Mouse (Mus musculus) limb, embryonic 13.5 days (tissue): ENCODE data around the gene Ly6g5c. TPM values are rescaled to one million over a fixed set of nuclear protein-coding genes. Genes with fewer than 3 reads are reported as not detected.

Experiments used
- ATAC-seq: fragments of 200-750 bp; cut with Nextera tagmentation; 2 replicates; pipeline ENCODE4 v1.8.0; 2017; ENCODE audit warnings: low read depth, moderate number of reproducible peaks, moderate TSS enrichment; ENCODE audit not compliant: low FRiP score
- H3K27ac ChIP-seq: fragments of 300-500 bp; sonication (generic); 2 replicates; pipeline ENCODE4 v1.5.1; 2015; ENCODE audit warnings: inconsistent platforms, mild to moderate bottlenecking, moderate library complexity
- H3K27me3 ChIP-seq: fragments of 300-500 bp; sonication (generic); 2 replicates; pipeline ENCODE4 v1.6.1; 2015; ENCODE audit warnings: mild to moderate bottlenecking, inconsistent platforms
- H3K36me3 ChIP-seq: fragments of 300-500 bp; sonication (generic); 2 replicates; pipeline ENCODE4 v1.6.1; 2015; ENCODE audit warnings: inconsistent platforms, mild to moderate bottlenecking, moderate library complexity
- H3K4me1 ChIP-seq: fragments of 300-500 bp; sonication (generic); 2 replicates; pipeline ENCODE4 v1.6.1; 2015; ENCODE audit warnings: inconsistent platforms
- H3K4me2 ChIP-seq: fragments of 300-500 bp; sonication (generic); replicated peaks from 2 replicates; pipeline ENCODE4 v1.6.1; 2015; ENCODE audit warnings: inconsistent platforms, mild to moderate bottlenecking, moderate library complexity
- H3K4me3 ChIP-seq: fragments of 300-500 bp; sonication (generic); 2 replicates; pipeline ENCODE4 v1.5.1; 2015; ENCODE audit warnings: moderate library complexity, mild to moderate bottlenecking, inconsistent platforms
- H3K9ac ChIP-seq: fragments of 300-500 bp; sonication (generic); 2 replicates; pipeline ENCODE4 v1.6.1; 2015; ENCODE audit warnings: mild to moderate bottlenecking, inconsistent platforms
- H3K9me3 ChIP-seq: fragments of 300-500 bp; sonication (generic); 2 replicates; pipeline ENCODE4 v1.6.1; 2016; ENCODE audit warnings: inconsistent platforms
- WGBS: fragments of 180-500 bp; shearing (Covaris S2); methylation state at CpG from one replicate; pipeline ENCODE4 v1.1.7; 2015; 5-methylcytosine and 5-hydroxymethylcytosine counted together
- polyA plus RNA-seq: library from polyadenylated mRNA; unstranded; fragments of >200 nt; fragmentation: Nextera tagmentation; extraction: Ambion mirVana; gene quantifications from 2 replicates; pipeline ENCODE4 v1.2.1, GENCODE M21; 2015

Gene Ly6g5c
- polyA plus RNA-seq, 1 experiment from 2014 or later, result not detected

GRCm38 (mm10) chr17:35154616-35155015 lies 46.5 kb downstream of the Ly6g5c start:
- peak overlapping the region; percentile 19; the same call in 1 of the 2 replicates for H3K9ac ChIP-seq
- no peak for ATAC-seq
- H3K27me3 ChIP-seq, result no peaks in the 10 kb centered on the region
- 83% methylated on average over 7 of the region's 7 CpGs for WGBS
- peak overlapping the region; percentile 44; the same call in 1 of the 2 replicates for H3K27ac ChIP-seq
- peaks cover 8% of the 10 kb centered on the region; the same call in 1 of the 2 replicates for H3K4me1 ChIP-seq
- H3K4me2 ChIP-seq, result no peak overlapping the region
- peaks cover 98% of the 10 kb centered on the region for H3K36me3 ChIP-seq
- H3K4me3 ChIP-seq, result no peak overlapping the region
- H3K9me3 ChIP-seq, result no peaks in the 10 kb centered on the region

- H3K4me1 ChIP-seq, result peaks cover 8% of the 10 kb centered on the region; the same call in 1 of the 2 replicates
- H3K36me3 ChIP-seq, result peaks cover 98% of the 10 kb centered on the region
- no peaks in the 10 kb centered on the region for H3K27me3 ChIP-seq
- no peaks in the 10 kb centered on the region for H3K9me3 ChIP-seq
- no peak for ATAC-seq
- WGBS, result 89% methylated on average over 12 of the region's 12 CpGs
- no peak overlapping the region for H3K4me3 ChIP-seq
- H3K27ac ChIP-seq, result no peak overlapping the region
- peak overlapping the region; percentile 31 for H3K9ac ChIP-seq
- no peak overlapping the region for H3K4me2 ChIP-seq
Measured at GRCm38 (mm10) chr17:35155451-35155850, 47.4 kb downstream of the Ly6g5c start.

GRCm38 (mm10) chr17:35156461-35157200 lies 48.6 kb downstream of the Ly6g5c start:
- Histone ChIP-seq H3K4me3 (no peak overlapping the region), H3K27ac (no peak overlapping the region), H3K36me3 (peaks cover 100% of the 10 kb centered on the region), H3K9ac (0 out of 2 replicates have a peak overlapping the region, but pooled peaks have one; percentile 13), H3K27me3 (no peaks in the 10 kb centered on the region), H3K4me1 (peaks cover 14% of the 10 kb centered on the region; the same call in 1 of the 2 replicates), H3K9me3 (no peaks in the 10 kb centered on the region), H3K4me2 (no peak overlapping the region)
- WGBS, result 90% methylated on average over 33 of the region's 33 CpGs
- no peak for ATAC-seq

- Histone ChIP-seq H3K9me3 (no peaks in the 10 kb centered on the region), H3K27me3 (no peaks in the 10 kb centered on the region), H3K36me3 (peaks cover 100% of the 10 kb centered on the region), H3K4me2 (no peak overlapping the region), H3K4me1 (peaks cover 20% of the 10 kb centered on the region), H3K27ac (no peak overlapping the region), H3K4me3 (no peak overlapping the region), H3K9ac (no peak overlapping the region)
- 96% methylated on average over 8 of the region's 8 CpGs for WGBS
- ATAC-seq, result no peak
Measured at GRCm38 (mm10) chr17:35157254-35157653, 49.2 kb downstream of the Ly6g5c start.

GRCm38 (mm10) chr17:35157661-35158175 lies 49.6 kb downstream of the Ly6g5c start:
- 93% methylated on average over 8 of the region's 8 CpGs for WGBS
- Histone ChIP-seq H3K36me3 (peaks cover 100% of the 10 kb centered on the region), H3K4me1 (peaks cover 25% of the 10 kb centered on the region), H3K4me3 (no peak overlapping the region), H3K9ac (no peak overlapping the region), H3K27ac (no peak overlapping the region), H3K4me2 (no peak overlapping the region), H3K27me3 (no peaks in the 10 kb centered on the region), H3K9me3 (no peaks in the 10 kb centered on the region)
- ATAC-seq, result no peak

GRCm38 (mm10) chr17:35158850-35159593 lies 50.9 kb downstream of the Ly6g5c start:
- Histone ChIP-seq H3K27me3 (no peaks in the 10 kb centered on the region), H3K4me3 (no peak overlapping the region), H3K4me1 (peaks cover 33% of the 10 kb centered on the region), H3K36me3 (peaks cover 89% of the 10 kb centered on the region), H3K9me3 (no peaks in the 10 kb centered on the region), H3K9ac (no peak overlapping the region; the same call in 1 of the 2 replicates), H3K27ac (no peak overlapping the region), H3K4me2 (no peak overlapping the region)
- ATAC-seq, result no peak
- 95% methylated on average over 16 of the region's 16 CpGs for whole genome bisulfite sequencing

GRCm38 (mm10) chr17:35159638-35160037 lies 51.6 kb downstream of the Ly6g5c start:
- H3K9me3 ChIP-seq, result no peaks in the 10 kb centered on the region
- H3K4me2 ChIP-seq, result no peak overlapping the region
- no peak overlapping the region for H3K9ac ChIP-seq
- no peak for ATAC-seq
- H3K4me1 ChIP-seq, result peaks cover 30% of the 10 kb centered on the region
- no peak overlapping the region for H3K27ac ChIP-seq
- whole genome bisulfite sequencing, result 91% methylated on average over 7 of the region's 7 CpGs
- no peaks in the 10 kb centered on the region for H3K27me3 ChIP-seq
- no peak overlapping the region for H3K4me3 ChIP-seq
- H3K36me3 ChIP-seq, result peaks cover 83% of the 10 kb centered on the region

- no peak for ATAC-seq
- Histone ChIP-seq H3K36me3 (peaks cover 65% of the 10 kb centered on the region), H3K4me1 (peaks cover 32% of the 10 kb centered on the region), H3K27ac (no peak overlapping the region), H3K27me3 (no peaks in the 10 kb centered on the region), H3K4me3 (0 out of 2 replicates have a peak overlapping the region, but pooled peaks have one; percentile 100), H3K9ac (no peak overlapping the region), H3K9me3 (no peaks in the 10 kb centered on the region), H3K4me2 (no peak overlapping the region)
- 85% methylated on average over 11 of the region's 11 CpGs for WGBS
Measured at GRCm38 (mm10) chr17:35161421-35161820, 53.3 kb downstream of the Ly6g5c start.

Other genes starting within 250 kb of the Ly6g5c start
- gene Cfb, start 245.8 kb upstream of the Ly6g5c start, polyA plus RNA-seq, result 1.9 and 2.0 TPM in 2 replicates
- 5.4 TPM in 2 replicates for gene Zbtb12, start 228.8 kb upstream of the Ly6g5c start, polyA plus RNA-seq
- gene Gm20547, start 226.2 kb upstream of the Ly6g5c start, polyA plus RNA-seq, result not detected in 2 replicates
- gene C2, start 210.0 kb upstream of the Ly6g5c start, polyA plus RNA-seq, result 1.6 and 2.4 TPM in 2 replicates
- gene Ehmt2, start 209.8 kb upstream of the Ly6g5c start, polyA plus RNA-seq, result 97.0 and 103 TPM in 2 replicates
- 0.14 TPM in 1 of 2 replicates, not detected in the other for gene Slc44a4, start 193.8 kb upstream of the Ly6g5c start, polyA plus RNA-seq
- 20.0 and 21.0 TPM in 2 replicates for gene Neu1, start 177.0 kb upstream of the Ly6g5c start, polyA plus RNA-seq
- 0.32 and 0.43 TPM in 2 replicates for gene Hspa1b, start 149.0 kb upstream of the Ly6g5c start, polyA plus RNA-seq
- not detected in 2 replicates for gene Gm20481, start 138.4 kb upstream of the Ly6g5c start, polyA plus RNA-seq
- gene Hspa1a, start 136.1 kb upstream of the Ly6g5c start, polyA plus RNA-seq, result 3.7 and 4.4 TPM in 2 replicates
- gene Hspa1l, start 135.6 kb upstream of the Ly6g5c start, polyA plus RNA-seq, result 0.49 and 0.81 TPM in 2 replicates
- 196 and 200 TPM in 2 replicates for gene Lsm2, start 126.4 kb upstream of the Ly6g5c start, polyA plus RNA-seq
- gene Vars, start 107.3 kb upstream of the Ly6g5c start, polyA plus RNA-seq, result 102 and 110 TPM in 2 replicates
- gene Vwa7, start 91.7 kb upstream of the Ly6g5c start, polyA plus RNA-seq, result 0.17 TPM in 2 replicates
- gene Sapcd1, start 80.3 kb upstream of the Ly6g5c start, polyA plus RNA-seq, result 7.2 and 8.2 TPM in 2 replicates
- 2.6 and 4.6 TPM in 2 replicates for gene Msh5, start 61.5 kb upstream of the Ly6g5c start, polyA plus RNA-seq
- gene Clic1, start 58.3 kb upstream of the Ly6g5c start, polyA plus RNA-seq, result 247 and 266 TPM in 2 replicates
- 423 and 428 TPM in 2 replicates for gene Ddah2, start 49.2 kb upstream of the Ly6g5c start, polyA plus RNA-seq
- gene Ly6g6c, start 42.9 kb upstream of the Ly6g5c start, polyA plus RNA-seq, result 0.15 TPM in 1 of 2 replicates, not detected in the other
- gene Mpig6b, start 42.1 kb upstream of the Ly6g5c start, polyA plus RNA-seq, result 0.29 and 0.71 TPM in 2 replicates
- 2.0 and 3.4 TPM in 2 replicates for gene Ly6g6e, start 31.4 kb upstream of the Ly6g5c start, polyA plus RNA-seq
- gene Ly6g6d, start 30.2 kb upstream of the Ly6g5c start, polyA plus RNA-seq, result 0.57 and 0.65 TPM in 2 replicates
- 0.17 and 0.28 TPM in 2 replicates for gene Ly6g6f, start 22.7 kb upstream of the Ly6g5c start, polyA plus RNA-seq
- gene Abhd16a, start 19.0 kb upstream of the Ly6g5c start, polyA plus RNA-seq, result 93.1 and 94.9 TPM in 2 replicates
- gene Ly6g5b, start 7.1 kb downstream of the Ly6g5c start, polyA plus RNA-seq, result 0.91 and 1.1 TPM in 2 replicates
- 21.3 and 21.9 TPM in 2 replicates for gene Gpank1, start 13.2 kb downstream of the Ly6g5c start, polyA plus RNA-seq
- gene Csnk2b, start 13.8 kb downstream of the Ly6g5c start, polyA plus RNA-seq, result 279 and 284 TPM in 2 replicates
- 11.7 and 13.4 TPM in 2 replicates for gene D17H6S53E, start 18.1 kb downstream of the Ly6g5c start, polyA plus RNA-seq
- 3.2 TPM in 1 of 2 replicates, not detected in the other for gene Apom, start 23.8 kb downstream of the Ly6g5c start, polyA plus RNA-seq
- 66.7 and 67.2 TPM in 2 replicates for gene Bag6, start 26.9 kb downstream of the Ly6g5c start, polyA plus RNA-seq
- gene Prrc2a, start 56.6 kb downstream of the Ly6g5c start, polyA plus RNA-seq, result 217 and 227 TPM in 2 replicates
- 9.0 and 10.2 TPM in 2 replicates for gene Aif1, start 67.8 kb downstream of the Ly6g5c start, polyA plus RNA-seq
- 10.1 and 12.1 TPM in 2 replicates for gene Lst1, start 80.2 kb downstream of the Ly6g5c start, polyA plus RNA-seq
- gene Ltb, start 86.2 kb downstream of the Ly6g5c start, polyA plus RNA-seq, result 0.99 and 1.3 TPM in 2 replicates
- gene Tnf, start 93.7 kb downstream of the Ly6g5c start, polyA plus RNA-seq, result 0.27 and 0.36 TPM in 2 replicates
- gene Lta, start 97.1 kb downstream of the Ly6g5c start, polyA plus RNA-seq, result not detected in 2 replicates
- gene Gm16181, start 112.6 kb downstream of the Ly6g5c start, polyA plus RNA-seq, result 0.40 and 0.60 TPM in 2 replicates
- 4.2 and 5.3 TPM in 2 replicates for gene Atp6v1g2, start 125.4 kb downstream of the Ly6g5c start, polyA plus RNA-seq
- gene Nfkbil1, start 127.5 kb downstream of the Ly6g5c start, polyA plus RNA-seq, result 11.3 and 12.2 TPM in 2 replicates
- 552 and 562 TPM in 2 replicates for gene Ddx39b, start 133.5 kb downstream of the Ly6g5c start, polyA plus RNA-seq
- gene H2-D1, start 154.5 kb downstream of the Ly6g5c start, polyA plus RNA-seq, result 29.1 and 30.8 TPM in 2 replicates
- gene H2-Q1, start 212.1 kb downstream of the Ly6g5c start, polyA plus RNA-seq, result 0.09 and 0.31 TPM in 2 replicates
- gene H2-Q2, start 234.0 kb downstream of the Ly6g5c start, polyA plus RNA-seq, result 0.69 and 0.89 TPM in 2 replicates